Mouse (Mus musculus) forebrain, postnatal 0 days (tissue): ENCODE data around the gene Sult4a1. TPM values are rescaled to one million over a fixed set of nuclear protein-coding genes. Genes with fewer than 3 reads are reported as not detected.
A peak's percentile ranks its signal among the peaks of the same experiment; 100 is the strongest.

Experiments
- ATAC-seq: fragments of 200-750 bp; cut with Nextera tagmentation; 2 replicates; pipeline ENCODE4 v1.8.0; 2017; ENCODE audit warnings: mild to moderate bottlenecking, moderate library complexity
- DNase-seq: peaks from one replicate; pipeline ENCODE4 v3.0.0-alpha.2; 2015
- H3K27ac ChIP-seq: fragments of 300-500 bp; sonication (generic); 2 replicates; pipeline ENCODE4 v1.5.1; 2014; ENCODE audit warnings: low read depth, mild to moderate bottlenecking, antibody characterized with exemption, low read length, moderate library complexity, mixed read lengths
- H3K27me3 ChIP-seq: fragments of 300-500 bp; sonication (generic); 2 replicates; pipeline ENCODE4 v1.6.1; 2014; ENCODE audit warnings: mild to moderate bottlenecking, low read length, mixed read lengths; ENCODE audit not compliant: insufficient read depth
- H3K36me3 ChIP-seq: fragments of 300-500 bp; sonication (generic); 2 replicates; pipeline ENCODE4 v1.6.1; 2014; ENCODE audit warnings: mild to moderate bottlenecking, moderate library complexity; ENCODE audit not compliant: insufficient read depth
- H3K4me1 ChIP-seq: fragments of 300-500 bp; sonication (generic); 2 replicates; pipeline ENCODE4 v1.6.1; 2014; ENCODE audit warnings: antibody characterized with exemption; ENCODE audit not compliant: insufficient read depth
- H3K4me2 ChIP-seq: fragments of 300-500 bp; sonication (generic); 2 replicates; pipeline ENCODE4 v1.6.1; 2014; ENCODE audit warnings: low read depth, mild to moderate bottlenecking, moderate library complexity
- H3K4me3 ChIP-seq: fragments of 300-500 bp; sonication (generic); 2 replicates; pipeline ENCODE4 v1.5.1; 2014; ENCODE audit warnings: low read depth, low read length, mixed read lengths
- H3K9ac ChIP-seq: fragments of 300-500 bp; sonication (generic); 2 replicates; pipeline ENCODE4 v1.6.1; 2014; ENCODE audit warnings: mild to moderate bottlenecking
- H3K9me3 ChIP-seq: fragments of 300-500 bp; sonication (generic); 2 replicates; pipeline ENCODE4 v1.6.1; 2016; ENCODE audit warnings: low read length
- CTCF ChIP-seq: sonication (generic); IDR thresholded peaks from 2 replicates; pipeline ENCODE4 v1.5.1; 2016; ENCODE audit warnings: antibody characterized with exemption, control low read depth, low read depth
- WGBS: fragments of 180-500 bp; shearing (Covaris S2); extraction: QIAGEN DNeasy Blood & Tissue Kit; methylation state at CpG from one replicate; pipeline ENCODE4 v1.1.7; 2014; 5-methylcytosine and 5-hydroxymethylcytosine counted together
- polyA plus RNA-seq: library from polyadenylated mRNA; unstranded; fragments of >200 nt; fragmentation: Nextera tagmentation; extraction: Ambion mirVana; gene quantifications from 2 replicates; pipeline ENCODE4 v1.2.1, GENCODE M21; 2015
- total RNA-seq: library from RNA; depleted of rRNA; stranded (reverse); fragments of >200 nt; gene quantifications from 2 replicates; pipeline ENCODE4 v1.2.3, GENCODE M21; 2014

Sult4a1 gene
- total and polyA plus RNA-seq, 2 experiments from 2014 or later, result 140 to 179 TPM

- Histone ChIP-seq H3K27ac (no peak overlapping the region), H3K36me3 (no peaks in the 10 kb centered on the region), H3K9ac (no peak overlapping the region), H3K4me2 (no peak overlapping the region), H3K9me3 (no peaks in the 10 kb centered on the region), H3K27me3 (no peaks in the 10 kb centered on the region), H3K4me3 (no peak overlapping the region), H3K4me1 (no peaks in the 10 kb centered on the region)
- ATAC-seq (no peak), DNase-seq (no peak)
- TF ChIP-seq CTCF, result no peak
- 80% methylated on average over 4 of the region's 4 CpGs for WGBS
Observed at GRCm38 (mm10) chr15:84133440-84133839, 27.9 kb upstream of the Sult4a1 start.

- TF ChIP-seq CTCF, result no peak
- no peaks in the 10 kb centered on the region for H3K9me3 ChIP-seq
- 96% methylated on average over 7 of the region's 7 CpGs for WGBS
- no peaks in the 10 kb centered on the region for H3K27me3 ChIP-seq
- no peaks in the 10 kb centered on the region for H3K4me1 ChIP-seq
- no peak overlapping the region for H3K4me2 ChIP-seq
- H3K9ac ChIP-seq, result no peak overlapping the region
- H3K36me3 ChIP-seq, result no peaks in the 10 kb centered on the region
- H3K27ac ChIP-seq, result no peak overlapping the region
- ATAC-seq, result no peak
- H3K4me3 ChIP-seq, result no peak overlapping the region
- DNase-seq, result no peak
Observed at GRCm38 (mm10) chr15:84131971-84132370, 26.4 kb upstream of the Sult4a1 start.

GRCm38 (mm10) chr15:84131096-84131786, 25.7 kb upstream of the Sult4a1 start:
- DNase-seq (no peak), ATAC-seq (no peak)
- no peaks in the 10 kb centered on the region for H3K9me3 ChIP-seq
- no peaks in the 10 kb centered on the region for H3K36me3 ChIP-seq
- H3K4me2 ChIP-seq, result no peak overlapping the region
- no peak for TF ChIP-seq CTCF
- H3K27ac ChIP-seq, result no peak overlapping the region
- no peaks in the 10 kb centered on the region for H3K4me1 ChIP-seq
- no peak overlapping the region for H3K9ac ChIP-seq
- no peak overlapping the region for H3K4me3 ChIP-seq
- no peaks in the 10 kb centered on the region for H3K27me3 ChIP-seq
- 59% methylated on average over 16 of the region's 16 CpGs for WGBS

DNA sequence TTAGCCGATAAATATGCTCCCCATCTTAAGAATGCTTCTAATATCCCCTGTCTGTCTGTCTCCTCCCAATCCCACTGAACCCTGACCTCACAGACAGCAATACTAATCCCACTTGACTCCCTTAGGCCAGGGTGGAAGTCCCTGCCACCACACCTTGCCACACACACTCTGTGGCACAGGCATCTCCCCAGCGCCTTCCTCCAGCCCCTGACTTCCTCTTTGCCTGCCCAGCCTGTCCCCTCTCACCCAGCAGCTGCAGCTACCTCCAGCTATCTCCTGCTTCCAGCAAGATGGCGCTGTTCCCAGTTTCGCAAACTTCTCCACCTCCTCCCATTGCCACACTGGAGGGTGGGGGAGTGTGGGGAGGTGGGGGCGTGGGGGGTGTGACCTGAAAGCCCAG, 21.3 kb upstream of the Sult4a1 start:
- ATAC-seq, result no peak
- TF ChIP-seq CTCF, result no peak
- H3K4me1 ChIP-seq, result no peaks in the 10 kb centered on the region
- H3K4me3 ChIP-seq, result no peak overlapping the region
- DNase-seq, result no peak
- no peaks in the 10 kb centered on the region for H3K9me3 ChIP-seq
- no peaks in the 10 kb centered on the region for H3K36me3 ChIP-seq
- 41% methylated on average over 5 of the region's 5 CpGs for WGBS
- H3K27me3 ChIP-seq, result no peaks in the 10 kb centered on the region
- H3K9ac ChIP-seq, result no peak overlapping the region
- no peak overlapping the region for H3K4me2 ChIP-seq
- no peak overlapping the region for H3K27ac ChIP-seq

DNA sequence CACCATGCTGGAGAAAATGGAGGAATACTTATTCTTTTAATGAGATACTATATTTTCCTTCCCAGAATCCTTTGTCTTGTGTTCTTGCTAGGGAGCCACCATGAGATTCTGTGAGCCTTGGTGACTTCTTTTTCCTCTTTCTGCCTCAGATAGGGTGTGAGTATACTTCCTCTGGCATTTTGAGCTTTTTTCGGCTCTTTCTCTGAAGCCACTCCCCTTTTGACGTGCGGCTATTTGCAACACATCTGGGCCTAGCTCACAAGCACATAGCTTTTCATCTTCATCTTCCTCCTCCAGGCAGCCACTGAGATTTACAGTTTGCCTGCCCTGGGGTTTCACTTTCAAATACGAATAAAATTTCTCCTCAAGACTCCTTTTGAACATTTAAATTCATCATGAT, 20.9 kb upstream of the Sult4a1 start:
- Histone ChIP-seq H3K4me2 (no peak overlapping the region), H3K27me3 (no peaks in the 10 kb centered on the region), H3K27ac (no peak overlapping the region), H3K36me3 (no peaks in the 10 kb centered on the region), H3K9ac (no peak overlapping the region), H3K9me3 (no peaks in the 10 kb centered on the region), H3K4me3 (no peak overlapping the region), H3K4me1 (no peaks in the 10 kb centered on the region)
- DNase-seq (no peak), ATAC-seq (no peak)
- 76% methylated on average over 4 of the region's 4 CpGs for WGBS
- no peak for TF ChIP-seq CTCF

GRCm38 (mm10) chr15:84124086-84124485, 18.5 kb upstream of the Sult4a1 start:
- no peak overlapping the region for H3K9ac ChIP-seq
- WGBS, result 66% methylated on average over 7 of the region's 7 CpGs
- no peaks in the 10 kb centered on the region for H3K27me3 ChIP-seq
- no peaks in the 10 kb centered on the region for H3K9me3 ChIP-seq
- DNase-seq (no peak), ATAC-seq (no peak)
- H3K27ac ChIP-seq, result no peak overlapping the region
- no peak overlapping the region for H3K4me3 ChIP-seq
- H3K36me3 ChIP-seq, result no peaks in the 10 kb centered on the region
- H3K4me1 ChIP-seq, result no peaks in the 10 kb centered on the region
- TF ChIP-seq CTCF, result peak; percentile 22; the same call in 1 of the 2 replicates
- no peak overlapping the region for H3K4me2 ChIP-seq

- ATAC-seq, result no peak
- no peak within 1 kb of the TSS for H3K9ac ChIP-seq
Observed at GRCm38 (mm10) chr15:84123075-84123474, 17.5 kb upstream of the Sult4a1 start, which contains the start of gene Pnpla5. Gene Pnpla5, minus strand, starts transcription at chr15:84123175.

More at GRCm38 (mm10) chr15:84123075-84123474, 17.5 kb upstream of the Sult4a1 start, which contains the start of gene Pnpla5:
- no peak for TF ChIP-seq CTCF
- no peak for DNase-seq
- no peak within 1 kb of the TSS for H3K4me2 ChIP-seq
- no peak within 1 kb of the TSS for H3K27ac ChIP-seq
- 73% methylated on average over 8 of the region's 8 CpGs for WGBS
- no peak within 1 kb of the TSS for H3K4me3 ChIP-seq
- no peaks in the 10 kb centered on the region for H3K4me1 ChIP-seq
- H3K9me3 ChIP-seq, result no peaks in the 10 kb centered on the region
- no peaks in the 10 kb centered on the region for H3K36me3 ChIP-seq
- H3K27me3 ChIP-seq, result no peaks in the 10 kb centered on the region
